Mouse (Mus musculus) brain, embryonic 18.5 days (tissue): ENCODE data around the gene Cpd.

ENCODE experiments used
- DNase-seq: peaks from one replicate; pipeline ENCODE4 v3.0.0-alpha.2; 2012; ENCODE audit warnings: low read depth, low spot score

The Cpd gene

GRCm38 (mm10) chr11:76846878-76847222 is at the start of gene Cpd:
Gene Cpd (minus strand): TSS chr11:76847018.
- peak; percentile 93 for DNase-seq

- DNase-seq: no peak
Observed at GRCm38 (mm10) chr11:76896360-76896759, 49.5 kb upstream of the Cpd start.

- DNase-seq: no peak
Observed at GRCm38 (mm10) chr11:76894240-76894639, 47.4 kb upstream of the Cpd start.

GRCm38 (mm10) chr11:76893570-76893969 is 46.8 kb upstream of the Cpd start:
- DNase-seq: no peak

GRCm38 (mm10) chr11:76892972-76893371 is 46.2 kb upstream of the Cpd start:
- no peak for DNase-seq

- no peak for DNase-seq
Observed at GRCm38 (mm10) chr11:76891738-76892349, 45.0 kb upstream of the Cpd start.

- no peak for DNase-seq
Observed at GRCm38 (mm10) chr11:76891171-76891570, 44.4 kb upstream of the Cpd start.

- no peak for DNase-seq
Observed at GRCm38 (mm10) chr11:76889339-76890164, 42.7 kb upstream of the Cpd start.

- no peak for DNase-seq
Observed at GRCm38 (mm10) chr11:76884451-76884850, 37.6 kb upstream of the Cpd start.

- no peak for DNase-seq
Observed at GRCm38 (mm10) chr11:76879816-76880215, 33.0 kb upstream of the Cpd start.

GRCm38 (mm10) chr11:76874766-76875165 is 27.9 kb upstream of the Cpd start:
- no peak for DNase-seq

- DNase-seq: no peak
Observed at GRCm38 (mm10) chr11:76873865-76874264, 27.0 kb upstream of the Cpd start.

GRCm38 (mm10) chr11:76872556-76873234 is 25.9 kb upstream of the Cpd start:
- DNase-seq: no peak

- no peak for DNase-seq
Observed at GRCm38 (mm10) chr11:76861185-76861584, 14.4 kb upstream of the Cpd start.

GRCm38 (mm10) chr11:76859261-76859660 is 12.4 kb upstream of the Cpd start:
- DNase-seq: no peak

- DNase-seq: no peak
Observed at GRCm38 (mm10) chr11:76858781-76859180, 12.0 kb upstream of the Cpd start.

- DNase-seq: no peak
Observed at GRCm38 (mm10) chr11:76857111-76857510, 10.3 kb upstream of the Cpd start.

GRCm38 (mm10) chr11:76856601-76857000 is 9.8 kb upstream of the Cpd start:
- no peak for DNase-seq

GRCm38 (mm10) chr11:76854475-76855341 is 7.9 kb upstream of the Cpd start:
- no peak for DNase-seq

- no peak for DNase-seq
Observed at GRCm38 (mm10) chr11:76851512-76851911, 4.7 kb upstream of the Cpd start.

GRCm38 (mm10) chr11:76849596-76849995 is 2.8 kb upstream of the Cpd start:
- no peak for DNase-seq

GRCm38 (mm10) chr11:76848081-76848480 is 1.3 kb upstream of the Cpd start:
- no peak for DNase-seq
